Mouse (Mus musculus) forebrain, embryonic 10.5 days (tissue): ENCODE data around the gene Tmem56. TPM values are rescaled to one million over a fixed set of nuclear protein-coding genes. Genes with fewer than 3 reads are reported as not detected.

Experiments
- polyA plus RNA-seq: library from polyadenylated mRNA; unstranded; fragments of >200 nt; fragmentation: Nextera tagmentation; extraction: Ambion mirVana; gene quantifications from 2 replicates; pipeline ENCODE4 v1.2.1, GENCODE M21; 2016

Tmem56 gene
- polyA plus RNA-seq, 1 experiment from 2014 or later = 1.4 TPM

Other genes starting within 250 kb of the Tmem56 start
- gene Rwdd3, start 111.4 kb downstream of the Tmem56 start, polyA plus RNA-seq = 4.9 and 5.7 TPM in 2 replicates
- 30.9 and 34.0 TPM in 2 replicates for gene Alg14, start 8.7 kb upstream of the Tmem56 start, polyA plus RNA-seq
- gene Cnn3, start 143.4 kb upstream of the Tmem56 start, polyA plus RNA-seq = 843 and 904 TPM in 2 replicates
- 0.55 and 0.64 TPM in 2 replicates for gene Slc44a3, start 249.3 kb upstream of the Tmem56 start, polyA plus RNA-seq